Mouse (Mus musculus) naive thymus-derived CD4-positive, alpha-beta T cell, adult 2 months (primary cell): ENCODE data around the gene Cmtm4.

Source experiments
- DNase-seq: peaks from one replicate; pipeline ENCODE4 v3.0.0-alpha.2; 2011; ENCODE audit warnings: low read depth

The Cmtm4 gene

GRCm38 (mm10) chr8:104411468-104411867 is 15.9 kb upstream of the Cmtm4 start:
- DNase-seq = no peak

GRCm38 (mm10) chr8:104410628-104411273 is 15.1 kb upstream of the Cmtm4 start:
- no peak for DNase-seq

GRCm38 (mm10) chr8:104408328-104409110 is 12.9 kb upstream of the Cmtm4 start:
- DNase-seq = no peak

GRCm38 (mm10) chr8:104406340-104407128 is 10.9 kb upstream of the Cmtm4 start:
- DNase-seq = no peak

- no peak for DNase-seq
Measured at GRCm38 (mm10) chr8:104405430-104406187, 10.0 kb upstream of the Cmtm4 start.

- no peak for DNase-seq
Measured at GRCm38 (mm10) chr8:104403596-104403995, 8.0 kb upstream of the Cmtm4 start.

- DNase-seq = peak; percentile 61
Measured at GRCm38 (mm10) chr8:104394801-104395702, 555 bp downstream of the Cmtm4 start.

GRCm38 (mm10) chr8:104393767-104394166 is 1.8 kb downstream of the Cmtm4 start:
- DNase-seq = no peak

- no peak for DNase-seq
Measured at GRCm38 (mm10) chr8:104393139-104393538, 2.5 kb downstream of the Cmtm4 start.

GRCm38 (mm10) chr8:104390245-104390644 is 5.4 kb downstream of the Cmtm4 start:
- DNase-seq = no peak

GRCm38 (mm10) chr8:104387980-104388379 is 7.6 kb downstream of the Cmtm4 start:
- peak; percentile 16 for DNase-seq

- DNase-seq = no peak
Measured at GRCm38 (mm10) chr8:104387501-104387900, 8.1 kb downstream of the Cmtm4 start.

- DNase-seq = no peak
Measured at GRCm38 (mm10) chr8:104386693-104387092, 8.9 kb downstream of the Cmtm4 start.

GRCm38 (mm10) chr8:104383977-104384376 is 11.6 kb downstream of the Cmtm4 start:
- DNase-seq = no peak

- no peak for DNase-seq
Measured at GRCm38 (mm10) chr8:104383296-104383695, 12.3 kb downstream of the Cmtm4 start.

GRCm38 (mm10) chr8:104380961-104381411 is 14.6 kb downstream of the Cmtm4 start:
- DNase-seq = no peak

- no peak for DNase-seq
Measured at GRCm38 (mm10) chr8:104380269-104380668, 15.3 kb downstream of the Cmtm4 start.

- no peak for DNase-seq
Measured at GRCm38 (mm10) chr8:104379301-104379836, 16.2 kb downstream of the Cmtm4 start.

GRCm38 (mm10) chr8:104376669-104377068 is 18.9 kb downstream of the Cmtm4 start:
- DNase-seq = no peak

- no peak for DNase-seq
Measured at GRCm38 (mm10) chr8:104375959-104376358, 19.6 kb downstream of the Cmtm4 start.
